In the genomic region with DNA sequence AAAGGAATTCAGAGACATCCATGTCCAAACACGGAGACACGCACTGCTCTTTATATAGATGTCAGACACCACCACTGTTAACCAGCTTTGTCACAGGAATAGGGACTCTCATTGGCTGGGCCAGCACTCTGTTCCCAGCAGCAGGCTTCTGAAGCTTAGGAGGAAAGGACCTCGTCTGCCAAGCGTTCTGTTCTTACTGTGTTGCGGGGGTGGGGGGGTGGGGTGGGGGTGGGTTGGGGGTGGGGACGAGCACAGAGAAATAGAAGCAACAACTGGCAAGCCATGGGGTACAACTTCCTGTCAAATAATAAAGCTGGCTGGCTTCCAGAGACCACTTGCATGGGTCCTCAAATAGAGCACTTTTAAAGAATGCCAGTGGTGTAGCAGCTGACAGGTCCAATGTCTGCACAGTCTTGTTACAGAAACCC, we compare ENCODE assay signal across 14 mouse cellular contexts.
DNase-seq lines count a peak whose midpoint lies in the region; ATAC-seq and TF ChIP-seq lines count a peak whose summit lies in the region.
"Had no signal": no experiment of that assay in that cellular context is flagged by ENCODE, and none has a peak within 500 bp of the region (broad histone marks: within the 10 kb centered on the region; RNA-seq: fewer than 3 reads in every experiment).

No protein-coding gene starts in this region.

- H3K4me2 ChIP-seq in forebrain, embryonic 14.5 days (ENCODE audit: low read length): no peak overlapping the region
- H3K4me2 ChIP-seq in forebrain, embryonic 11.5 days (ENCODE audit: low read depth, low read length, severe bottlenecking): no peak overlapping the region
- no peak overlapping the region for H3K4me2 ChIP-seq in hindbrain, postnatal 0 days (ENCODE audit: low read depth, low read length)
- H3K4me2 ChIP-seq in hindbrain, embryonic 14.5 days (replicated peaks): no peak overlapping the region
- H3K4me2 ChIP-seq in midbrain, embryonic 11.5 days: no peak overlapping the region
- H3K4me2 ChIP-seq in midbrain, embryonic 15.5 days: no peak overlapping the region
- H3K4me2 ChIP-seq in limb, embryonic 14.5 days (replicated peaks; ENCODE audit: low read depth, low read length, severe bottlenecking): no peak overlapping the region
- H3K4me2 ChIP-seq: midbrain, embryonic 12.5 days had no signal

- WGBS in forebrain, embryonic 14.5 days: 33% methylated on average over 6 of the region's 6 CpGs
- WGBS in forebrain, embryonic 11.5 days: 65% methylated on average over 6 of the region's 6 CpGs
- WGBS in hindbrain, postnatal 0 days: 18% methylated on average over 6 of the region's 6 CpGs
- WGBS in hindbrain, embryonic 14.5 days: 40% methylated on average over 6 of the region's 6 CpGs
- 44% methylated on average over 6 of the region's 6 CpGs for WGBS in midbrain, embryonic 11.5 days
- 17% methylated on average over 6 of the region's 6 CpGs for WGBS in midbrain, embryonic 15.5 days
- WGBS in limb, embryonic 14.5 days: 28% methylated on average over 6 of the region's 6 CpGs

- H3K27ac ChIP-seq in forebrain, embryonic 14.5 days (ENCODE audit: low read depth, low read length): no peak overlapping the region
- H3K27ac ChIP-seq in forebrain, embryonic 11.5 days (ENCODE audit: low read depth, low read length): no peak overlapping the region
- H3K27ac ChIP-seq in hindbrain, postnatal 0 days: no peak overlapping the region
- no peak overlapping the region for H3K27ac ChIP-seq in hindbrain, embryonic 14.5 days
- no peak overlapping the region for H3K27ac ChIP-seq in midbrain, embryonic 11.5 days (ENCODE audit: low read depth, low read length)
- no peak overlapping the region for H3K27ac ChIP-seq in midbrain, embryonic 15.5 days
- no peak overlapping the region for H3K27ac ChIP-seq in limb, embryonic 14.5 days (replicated peaks; ENCODE audit: low read depth, low read length)
- H3K27ac ChIP-seq: hindbrain, embryonic 10.5 days; midbrain, embryonic 12.5 days had no signal

- H3K4me3 ChIP-seq in forebrain, embryonic 14.5 days (ENCODE audit: low read depth, low read length): no peak overlapping the region
- no peak overlapping the region for H3K4me3 ChIP-seq in forebrain, embryonic 11.5 days (ENCODE audit: low read depth, low read length)
- H3K4me3 ChIP-seq in hindbrain, postnatal 0 days (ENCODE audit: low read length): no peak overlapping the region
- no peak overlapping the region for H3K4me3 ChIP-seq in hindbrain, embryonic 14.5 days (replicated peaks; ENCODE audit: low read length)
- H3K4me3 ChIP-seq in midbrain, embryonic 11.5 days (ENCODE audit: low read depth, low read length): no peak overlapping the region
- H3K4me3 ChIP-seq in midbrain, embryonic 15.5 days: no peak overlapping the region
- no peak overlapping the region for H3K4me3 ChIP-seq in limb, embryonic 14.5 days (replicated peaks; ENCODE audit: low read length)
- H3K4me3 ChIP-seq: hindbrain, embryonic 10.5 days; midbrain, embryonic 12.5 days had no signal

- DNase-seq in forebrain, embryonic 14.5 days (ENCODE audit: low spot score): peak; percentile 51
- no peak for DNase-seq in forebrain, embryonic 11.5 days (ENCODE audit: low spot score)
- peak; percentile 55 for DNase-seq in hindbrain, postnatal 0 days (ENCODE audit: low spot score)
- no peak for DNase-seq in hindbrain, embryonic 14.5 days (ENCODE audit: low spot score)
- peak; percentile 75 for DNase-seq in midbrain, embryonic 11.5 days (ENCODE audit: low spot score, missing footprints)
- DNase-seq in limb, embryonic 14.5 days (ENCODE audit: low spot score): peak; percentile 63
- DNase-seq in adrenal gland, adult 2 months: no peak
- DNase-seq: cerebellum, adult 2 months; kidney, adult 8-10 months; lung, adult 18-20 months; thymus, postnatal 36 days had no signal

- no peaks in the 10 kb centered on the region for H3K27me3 ChIP-seq in forebrain, embryonic 14.5 days (replicated peaks; ENCODE audit: control insufficient read depth, insufficient read depth, low read length)
- no peaks in the 10 kb centered on the region for H3K27me3 ChIP-seq in forebrain, embryonic 11.5 days (ENCODE audit: control insufficient read depth, insufficient read depth, low read length)
- no peaks in the 10 kb centered on the region for H3K27me3 ChIP-seq in hindbrain, postnatal 0 days (ENCODE audit: insufficient read depth, low read length)
- no peaks in the 10 kb centered on the region for H3K27me3 ChIP-seq in hindbrain, embryonic 14.5 days (ENCODE audit: control insufficient read depth, insufficient read depth, low read length)
- H3K27me3 ChIP-seq in midbrain, embryonic 11.5 days (ENCODE audit: control insufficient read depth, insufficient read depth, low read length): no peaks in the 10 kb centered on the region
- H3K27me3 ChIP-seq in midbrain, embryonic 15.5 days (replicated peaks): no peaks in the 10 kb centered on the region
- no peaks in the 10 kb centered on the region for H3K27me3 ChIP-seq in limb, embryonic 14.5 days (ENCODE audit: control insufficient read depth, insufficient read depth, low read length)
- H3K27me3 ChIP-seq: midbrain, embryonic 12.5 days had no signal

- no peak overlapping the region for H3K9ac ChIP-seq in forebrain, embryonic 14.5 days (ENCODE audit: low read length)
- no peak overlapping the region for H3K9ac ChIP-seq in forebrain, embryonic 11.5 days (ENCODE audit: low read length)
- H3K9ac ChIP-seq in hindbrain, postnatal 0 days (replicated peaks; ENCODE audit: low read length): no peak overlapping the region
- no peak overlapping the region for H3K9ac ChIP-seq in hindbrain, embryonic 14.5 days
- no peak overlapping the region for H3K9ac ChIP-seq in midbrain, embryonic 11.5 days (ENCODE audit: low read length)
- no peak overlapping the region for H3K9ac ChIP-seq in midbrain, embryonic 15.5 days
- H3K9ac ChIP-seq in limb, embryonic 14.5 days (ENCODE audit: low read depth, low read length, severe bottlenecking): no peak overlapping the region
- H3K9ac ChIP-seq: midbrain, embryonic 12.5 days had no signal

- peak; percentile 57 for ATAC-seq in forebrain, embryonic 14.5 days
- no peak for ATAC-seq in forebrain, embryonic 11.5 days (replicated peaks; ENCODE audit: low FRiP score)
- peak; percentile 58; the same call in 1 of the 2 replicates for ATAC-seq in hindbrain, postnatal 0 days
- ATAC-seq in hindbrain, embryonic 14.5 days (ENCODE audit: low FRiP score): no peak
- no peak for ATAC-seq in midbrain, embryonic 11.5 days (ENCODE audit: low FRiP score)
- ATAC-seq in midbrain, embryonic 15.5 days (replicated peaks): no peak
- ATAC-seq in limb, embryonic 14.5 days (ENCODE audit: low FRiP score, low read depth): peak; percentile 75

- H3K36me3 ChIP-seq in forebrain, embryonic 14.5 days (ENCODE audit: control insufficient read depth, insufficient read depth, low read length): no peaks in the 10 kb centered on the region
- no peaks in the 10 kb centered on the region for H3K36me3 ChIP-seq in forebrain, embryonic 11.5 days (ENCODE audit: control insufficient read depth, insufficient read depth, low read length)
- no peaks in the 10 kb centered on the region for H3K36me3 ChIP-seq in hindbrain, postnatal 0 days (ENCODE audit: insufficient read depth, low read length)
- H3K36me3 ChIP-seq in hindbrain, embryonic 14.5 days (replicated peaks; ENCODE audit: control insufficient read depth, insufficient read depth): no peaks in the 10 kb centered on the region
- H3K36me3 ChIP-seq in midbrain, embryonic 11.5 days (ENCODE audit: control insufficient read depth, insufficient read depth, low read length): no peaks in the 10 kb centered on the region
- no peaks in the 10 kb centered on the region for H3K36me3 ChIP-seq in midbrain, embryonic 15.5 days (replicated peaks)
- H3K36me3 ChIP-seq in limb, embryonic 14.5 days (ENCODE audit: control insufficient read depth, insufficient read depth, low read length): 0 out of 2 replicates have a peak, but pooled peaks cover 5% of the 10 kb centered on the region
- H3K36me3 ChIP-seq: midbrain, embryonic 12.5 days had no signal

- no peaks in the 10 kb centered on the region for H3K9me3 ChIP-seq in forebrain, embryonic 14.5 days (replicated peaks; ENCODE audit: control insufficient read depth, low read length)
- H3K9me3 ChIP-seq in forebrain, embryonic 11.5 days (ENCODE audit: control insufficient read depth, low read length): no peaks in the 10 kb centered on the region
- no peaks in the 10 kb centered on the region for H3K9me3 ChIP-seq in hindbrain, postnatal 0 days (ENCODE audit: low read length)
- no peaks in the 10 kb centered on the region for H3K9me3 ChIP-seq in hindbrain, embryonic 14.5 days (ENCODE audit: control insufficient read depth, low read length)
- H3K9me3 ChIP-seq in midbrain, embryonic 11.5 days (ENCODE audit: control insufficient read depth, low read length): no peaks in the 10 kb centered on the region
- H3K9me3 ChIP-seq in midbrain, embryonic 15.5 days: no peaks in the 10 kb centered on the region
- no peaks in the 10 kb centered on the region for H3K9me3 ChIP-seq in limb, embryonic 14.5 days (ENCODE audit: control insufficient read depth, low read length)
- H3K9me3 ChIP-seq: hindbrain, embryonic 10.5 days; midbrain, embryonic 12.5 days had no signal

- no peak for TF ChIP-seq POLR2A in limb, embryonic 14.5 days (IDR thresholded peaks at IDR 0.05; ENCODE audit: borderline replicate concordance, extremely low read depth, insufficient read depth, insufficient read length)

- no peak for TF ChIP-seq CTCF in hindbrain, postnatal 0 days (IDR thresholded peaks at IDR 0.05; ENCODE audit: low read depth)

- no peaks in the 10 kb centered on the region; the same call in 1 of the 2 replicates for H3K4me1 ChIP-seq in forebrain, embryonic 14.5 days (ENCODE audit: control insufficient read depth, insufficient read depth, low read length)
- H3K4me1 ChIP-seq in forebrain, embryonic 11.5 days (replicated peaks; ENCODE audit: control insufficient read depth, insufficient read depth, low read length): no peaks in the 10 kb centered on the region
- peaks cover 4% of the 10 kb centered on the region; the same call in 1 of the 2 replicates for H3K4me1 ChIP-seq in hindbrain, postnatal 0 days (ENCODE audit: insufficient read depth, low read length)
- no peaks in the 10 kb centered on the region for H3K4me1 ChIP-seq in hindbrain, embryonic 14.5 days (replicated peaks; ENCODE audit: control insufficient read depth, insufficient read depth, low read length)
- no peaks in the 10 kb centered on the region for H3K4me1 ChIP-seq in midbrain, embryonic 11.5 days (ENCODE audit: control insufficient read depth, insufficient read depth, low read length)
- 0 out of 2 replicates have a peak, but pooled peaks cover 3% of the 10 kb centered on the region for H3K4me1 ChIP-seq in midbrain, embryonic 15.5 days
- peaks cover 3% of the 10 kb centered on the region; the same call in 1 of the 2 replicates for H3K4me1 ChIP-seq in limb, embryonic 14.5 days (ENCODE audit: control insufficient read depth, insufficient read depth, low read length)

Comparison
In these comparisons a context has a peak if more than half of its experiments do, and no peak if none do; other contexts are left out.
1. ATAC-seq: peak in forebrain, embryonic 14.5 days (single experiment), hindbrain, postnatal 0 days (single experiment) and limb, embryonic 14.5 days (single experiment); none in forebrain, embryonic 11.5 days (single experiment), hindbrain, embryonic 14.5 days (single experiment), midbrain, embryonic 11.5 days (single experiment) and midbrain, embryonic 15.5 days (single experiment).
2. DNase-seq: peak in forebrain, embryonic 14.5 days (single experiment), hindbrain, postnatal 0 days (single experiment), midbrain, embryonic 11.5 days (single experiment) and limb, embryonic 14.5 days (single experiment); none in forebrain, embryonic 11.5 days (single experiment), hindbrain, embryonic 14.5 days (single experiment) and adrenal gland, adult 2 months (single experiment).